Mouse (Mus musculus) adrenal gland, adult 18-20 months (tissue): ENCODE measurements at regions not wholly inside any gene's neighbourhood (a gene's known extent, or its start where the extent isn't known, plus 50 kb on each side); places are given as distances from the start of the nearest gene placed in this dataset.

Experiments used
- DNase-seq, 2 experiments: peaks; one replicate each; pipeline ENCODE4 v3.0.0; 2021 to 2022; ENCODE audit warnings: low spot score in 2 of 2

DNA sequence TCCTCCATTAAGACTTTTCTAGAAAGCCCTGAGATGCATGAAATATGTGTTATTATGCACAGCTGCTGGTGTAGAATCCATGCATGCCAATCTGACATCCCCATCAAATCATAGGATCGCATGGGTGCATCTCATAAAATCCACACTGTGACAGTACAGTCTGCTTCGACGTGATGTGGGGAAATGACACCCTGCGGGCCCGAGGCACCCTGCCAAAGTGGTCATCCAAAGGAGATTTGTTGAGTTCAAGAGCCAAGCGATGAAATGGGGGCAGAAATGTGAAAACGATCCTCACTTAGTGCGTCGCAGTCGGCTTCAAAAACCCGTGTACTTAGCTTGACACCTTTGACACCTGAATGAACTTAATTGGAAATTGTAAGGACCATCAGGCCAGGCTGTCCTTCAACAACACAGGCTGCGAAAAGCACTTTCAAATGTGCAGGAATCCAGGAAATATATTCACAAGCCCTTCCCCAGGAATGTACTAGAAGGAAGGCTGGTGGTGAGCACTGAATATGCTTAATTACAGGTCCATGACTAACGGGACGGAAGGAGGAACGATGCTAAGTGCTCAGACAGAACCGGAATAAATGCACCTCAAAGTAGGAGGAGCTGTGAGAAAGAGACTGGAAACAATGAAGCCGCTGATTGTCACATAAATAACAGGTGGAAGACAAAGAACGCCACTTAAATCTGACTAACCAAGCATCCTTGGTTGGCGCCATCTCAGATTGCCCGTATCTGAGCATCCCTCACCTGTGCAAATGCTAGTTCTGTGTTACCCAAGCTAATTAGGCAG lies 60.9 kb upstream of the Ppp2r5c start:
- DNase-seq = no peak

DNA sequence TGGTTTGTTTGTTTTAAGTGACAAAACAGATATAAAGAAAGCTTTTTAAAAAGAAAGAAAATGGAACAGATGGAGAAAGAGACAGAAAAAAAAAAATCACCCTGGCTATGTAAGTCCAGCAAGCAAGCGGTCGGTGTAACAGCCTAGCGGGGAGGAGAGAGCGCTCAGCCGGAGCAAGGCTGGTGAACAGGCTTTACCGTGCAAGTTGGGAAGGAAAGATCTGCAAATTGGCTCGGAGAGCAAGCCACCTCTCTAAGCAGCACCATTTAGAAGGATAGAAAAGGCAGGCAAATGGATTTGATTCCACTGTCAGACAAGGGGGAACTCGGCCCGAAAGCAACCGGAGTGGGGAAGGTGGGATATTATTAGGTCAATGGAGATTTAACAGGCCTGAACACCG lies 59.9 kb upstream of the Ppp2r5c start:
- DNase-seq = no peak

DNA sequence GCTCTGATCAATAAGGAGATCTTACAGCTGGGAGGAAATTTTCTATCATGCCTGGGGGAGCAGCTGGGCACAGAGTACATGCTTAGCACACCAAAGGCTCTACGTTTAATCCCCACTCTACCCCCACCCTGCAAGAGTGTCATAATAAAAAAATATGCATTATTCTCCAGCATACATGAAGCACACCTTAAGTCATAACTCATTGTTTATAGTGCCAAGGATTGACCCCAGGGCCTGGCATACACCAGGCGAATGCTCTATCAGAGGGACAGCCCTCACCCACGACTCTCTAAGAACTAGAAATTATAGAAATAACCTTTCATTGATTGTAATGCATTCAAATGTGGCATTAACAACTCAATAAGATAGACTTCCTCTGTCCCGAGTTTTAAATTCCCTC lies 59.4 kb upstream of the Ppp2r5c start:
- DNase-seq = no peak

GRCm38 (mm10) chr12:110389439-110389838 lies 57.5 kb upstream of the Ppp2r5c start:
- DNase-seq = no peak

GRCm38 (mm10) chr12:110391464-110391863 lies 55.5 kb upstream of the Ppp2r5c start:
- DNase-seq = no peak

DNA sequence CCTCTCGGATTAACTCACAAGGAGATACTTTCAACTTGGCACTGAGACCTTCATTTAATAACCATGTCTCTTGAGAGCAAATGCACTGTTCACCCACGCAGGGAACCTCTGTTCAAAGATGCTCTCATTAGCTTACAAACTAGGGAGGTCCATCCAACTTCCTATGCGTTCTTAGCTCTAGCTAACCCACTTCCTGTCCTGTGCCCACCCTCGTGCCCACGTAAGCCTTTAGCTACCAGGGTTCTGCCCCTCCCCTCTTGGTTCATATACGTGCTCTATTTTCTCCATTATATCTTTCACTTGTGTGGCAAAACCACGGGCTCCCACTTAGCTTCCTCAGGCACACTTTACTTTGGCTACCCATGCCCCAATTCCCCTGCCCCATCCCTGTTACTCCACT lies 53.4 kb upstream of the Ppp2r5c start:
- DNase-seq = no peak
